Mouse (Mus musculus) macrophage (primary cell): ENCODE results near the gene Lrch1. TPM values are rescaled to one million over a fixed set of nuclear protein-coding genes. Genes with fewer than 3 reads are reported as not detected.

Experiments
- H3K27ac ChIP-seq: fragments of 350-480 bp; formaldehyde crosslinking; 2 replicates; pipeline ENCODE4 v1.9.0; 2021
- H3K36me3 ChIP-seq: fragments of 350-480 bp; formaldehyde crosslinking; 2 replicates; pipeline ENCODE4 v1.9.0; 2021; ENCODE audit errors: inconsistent target
- H3K4me3 ChIP-seq: fragments of 350-480 bp; formaldehyde crosslinking; 2 replicates; pipeline ENCODE4 v1.9.0; 2021; ENCODE audit errors: inconsistent target
- H3K79me2 ChIP-seq: fragments of 350-480 bp; formaldehyde crosslinking; 2 replicates; pipeline ENCODE4 v1.9.0; 2021; ENCODE audit errors: inconsistent target
- WGBS: methylation state at CpG from one replicate; pipeline ENCODE4 v1.1.7; 2026; ENCODE audit warnings: inconsistent platforms; ENCODE audit not compliant: missing documents; 5-methylcytosine and 5-hydroxymethylcytosine counted together
- polyA plus RNA-seq: library from polyadenylated mRNA; stranded (reverse); fragments of 250-400 nt; gene quantifications from 3 replicates; pipeline ENCODE4 v1.2.4, GENCODE M21; 2018; ENCODE audit warnings: inconsistent platforms

The Lrch1 gene
- polyA plus RNA-seq, 1 experiment from 2014 or later = 11.9 TPM

GRCm38 (mm10) chr14:74848224-74848623, 99.5 kb downstream of the Lrch1 start:
- WGBS = 78% methylated on average over 5 of the region's 5 CpGs
- Histone ChIP-seq H3K27ac (peak overlapping the region; percentile 43), H3K79me2 (peaks cover 79% of the 10 kb centered on the region), H3K36me3 (no peaks in the 10 kb centered on the region), H3K4me3 (no peak overlapping the region)

GRCm38 (mm10) chr14:74847311-74848133, 100.2 kb downstream of the Lrch1 start:
- peaks cover 75% of the 10 kb centered on the region for H3K79me2 ChIP-seq
- WGBS = 6% methylated on average over 14 of the region's 14 CpGs
- H3K36me3 ChIP-seq = no peaks in the 10 kb centered on the region
- H3K4me3 ChIP-seq = peak overlapping the region; percentile 19; the same call in 1 of the 2 replicates
- H3K27ac ChIP-seq = peak overlapping the region; percentile 43

- Histone ChIP-seq H3K79me2 (peaks cover 74% of the 10 kb centered on the region), H3K4me3 (no peak overlapping the region), H3K27ac (no peak overlapping the region), H3K36me3 (no peaks in the 10 kb centered on the region)
- WGBS = 69% methylated on average over 5 of the region's 5 CpGs
These were observed 101.0 kb downstream of the Lrch1 start for GRCm38 (mm10) chr14:74846668-74847067.

GRCm38 (mm10) chr14:74845661-74846274, 101.9 kb downstream of the Lrch1 start:
- WGBS = 97% methylated on average over 2 of the region's 2 CpGs
- H3K27ac ChIP-seq = no peak overlapping the region
- no peak overlapping the region for H3K4me3 ChIP-seq
- H3K36me3 ChIP-seq = no peaks in the 10 kb centered on the region
- peaks cover 76% of the 10 kb centered on the region for H3K79me2 ChIP-seq

DNA sequence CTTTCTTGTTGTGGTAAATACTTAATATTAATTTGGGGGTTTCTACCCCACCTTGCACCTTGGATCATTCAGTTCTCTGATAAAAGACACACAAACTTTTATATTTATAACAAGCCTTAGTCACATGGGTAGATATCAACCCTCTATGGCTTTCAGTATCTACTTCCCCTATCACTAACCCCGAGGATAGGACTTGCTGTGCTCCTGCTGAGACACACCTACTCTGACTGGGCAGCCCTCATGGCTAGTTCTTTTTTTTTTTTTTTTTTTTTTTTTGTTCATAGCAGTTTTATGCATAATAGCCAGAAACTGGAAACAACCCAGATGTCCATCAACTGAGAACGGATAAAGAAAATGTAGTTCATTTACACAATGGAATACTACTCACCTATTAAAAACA, 106.0 kb downstream of the Lrch1 start:
- WGBS = 17% methylated on average over 2 of the region's 2 CpGs
- Histone ChIP-seq H3K79me2 (peaks cover 82% of the 10 kb centered on the region), H3K27ac (0 out of 2 replicates have a peak overlapping the region, but pooled peaks have one; percentile 12), H3K36me3 (no peaks in the 10 kb centered on the region), H3K4me3 (no peak overlapping the region)

- 71% methylated on average over 3 of the region's 3 CpGs for WGBS
- Histone ChIP-seq H3K36me3 (no peaks in the 10 kb centered on the region), H3K27ac (0 out of 2 replicates have a peak overlapping the region, but pooled peaks have one; percentile 12), H3K79me2 (peaks cover 81% of the 10 kb centered on the region), H3K4me3 (no peak overlapping the region)
These were observed 106.4 kb downstream of the Lrch1 start for GRCm38 (mm10) chr14:74841297-74841696.

DNA sequence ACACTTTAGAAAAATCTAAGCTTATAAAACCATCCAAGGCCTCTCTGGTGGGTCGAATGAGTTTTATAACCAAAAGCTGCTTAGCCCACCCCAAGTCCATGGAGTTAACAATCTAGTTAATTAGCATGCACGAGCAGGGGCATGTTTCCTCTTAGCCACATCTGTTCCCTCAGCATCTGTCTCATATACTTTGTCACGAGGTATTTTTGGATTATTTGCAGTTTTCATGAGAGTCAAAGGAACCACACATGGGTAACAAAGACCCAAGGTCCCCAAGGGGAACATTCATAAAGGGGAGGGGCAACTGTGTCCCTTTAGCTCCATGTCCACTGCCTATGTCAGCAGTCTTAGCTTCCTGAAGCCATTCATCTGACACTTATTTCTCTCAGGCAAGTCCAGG, 106.9 kb downstream of the Lrch1 start:
- Histone ChIP-seq H3K4me3 (no peak overlapping the region), H3K36me3 (no peaks in the 10 kb centered on the region), H3K79me2 (peaks cover 77% of the 10 kb centered on the region), H3K27ac (no peak overlapping the region)
- WGBS = 90% methylated on average over 3 of the region's 3 CpGs

DNA sequence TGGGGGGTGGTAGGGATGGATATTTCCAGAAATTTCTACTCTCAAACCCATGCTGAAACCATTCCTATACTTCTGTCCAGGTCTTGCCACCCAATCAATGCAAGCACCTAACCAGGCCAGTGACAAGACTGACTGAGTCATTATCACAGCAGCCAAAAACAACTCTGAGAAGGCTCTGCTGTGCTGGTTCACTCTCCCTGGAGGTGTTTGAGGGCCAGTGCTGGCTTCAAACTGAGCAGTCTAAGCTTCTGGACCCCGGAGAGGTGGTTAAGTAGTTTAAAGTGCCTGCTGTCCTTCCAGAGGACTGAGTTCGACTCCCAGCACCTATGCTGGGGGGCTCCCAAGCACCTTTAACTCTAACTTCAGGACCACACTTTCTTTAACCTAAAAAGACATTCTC, 107.3 kb downstream of the Lrch1 start:
- Histone ChIP-seq H3K4me3 (no peak overlapping the region), H3K79me2 (peaks cover 72% of the 10 kb centered on the region; the same call in 1 of the 2 replicates), H3K27ac (no peak overlapping the region), H3K36me3 (no peaks in the 10 kb centered on the region)
- WGBS = 94% methylated on average over 2 of the region's 2 CpGs

- 96% methylated on average over 7 of the region's 7 CpGs for WGBS
- Histone ChIP-seq H3K79me2 (peaks cover 68% of the 10 kb centered on the region; the same call in 1 of the 2 replicates), H3K36me3 (peaks cover 5% of the 10 kb centered on the region; the same call in 1 of the 2 replicates), H3K4me3 (no peak overlapping the region), H3K27ac (no peak overlapping the region)
These were observed 108.9 kb downstream of the Lrch1 start for GRCm38 (mm10) chr14:74838816-74839215.

DNA sequence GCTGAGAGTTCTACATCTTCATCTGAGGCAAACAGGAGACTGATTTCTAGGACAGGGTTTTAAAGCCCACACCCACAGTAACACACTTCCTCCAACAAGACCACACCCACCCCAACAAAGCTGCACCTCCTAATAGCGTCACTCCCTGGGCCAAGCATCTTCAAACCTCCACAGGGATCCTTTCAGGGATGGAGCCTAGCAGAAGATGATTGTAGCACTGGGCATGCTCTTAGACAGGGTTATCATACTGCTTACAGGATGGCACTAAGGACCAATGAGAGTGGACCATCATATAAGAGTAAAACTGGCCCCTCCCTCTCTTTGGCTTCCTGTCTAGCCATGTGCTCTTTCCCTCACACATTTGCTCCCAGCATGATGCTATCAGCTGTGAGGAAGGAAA, 112.7 kb downstream of the Lrch1 start:
- H3K79me2 ChIP-seq = peaks cover 78% of the 10 kb centered on the region; the same call in 1 of the 2 replicates
- no peak overlapping the region for H3K27ac ChIP-seq
- 50% methylated on average over 1 of the region's 1 CpGs for WGBS

DNA sequence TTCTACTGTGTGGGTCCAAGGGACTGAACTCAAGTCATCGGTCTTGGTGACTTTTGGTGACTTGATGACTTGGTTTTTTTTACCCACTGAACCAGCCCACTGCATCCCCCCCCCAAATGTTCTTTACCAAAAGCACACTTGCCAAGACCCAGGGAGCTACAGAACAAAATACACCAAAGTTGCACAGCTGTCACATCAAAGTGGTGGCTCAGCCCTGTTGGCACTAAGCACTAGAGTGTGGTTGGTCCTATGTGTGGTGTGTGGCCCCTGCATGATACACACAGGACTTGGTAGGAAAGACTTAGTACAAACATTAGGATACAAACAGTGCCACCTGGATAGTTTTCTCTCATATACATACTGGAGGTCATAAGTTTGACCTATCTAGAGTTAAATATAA, 113.5 kb downstream of the Lrch1 start:
- Histone ChIP-seq H3K79me2 (peaks cover 78% of the 10 kb centered on the region; the same call in 1 of the 2 replicates), H3K36me3 (peaks cover 11% of the 10 kb centered on the region; the same call in 1 of the 2 replicates), H3K27ac (no peak overlapping the region), H3K4me3 (no peak overlapping the region)
- 100% methylated on average over 1 of the region's 1 CpGs for WGBS

More for the DNA sequence above, 112.7 kb downstream of the Lrch1 start:
- Histone ChIP-seq H3K4me3 (no peak overlapping the region), H3K36me3 (peaks cover 11% of the 10 kb centered on the region; the same call in 1 of the 2 replicates)

DNA sequence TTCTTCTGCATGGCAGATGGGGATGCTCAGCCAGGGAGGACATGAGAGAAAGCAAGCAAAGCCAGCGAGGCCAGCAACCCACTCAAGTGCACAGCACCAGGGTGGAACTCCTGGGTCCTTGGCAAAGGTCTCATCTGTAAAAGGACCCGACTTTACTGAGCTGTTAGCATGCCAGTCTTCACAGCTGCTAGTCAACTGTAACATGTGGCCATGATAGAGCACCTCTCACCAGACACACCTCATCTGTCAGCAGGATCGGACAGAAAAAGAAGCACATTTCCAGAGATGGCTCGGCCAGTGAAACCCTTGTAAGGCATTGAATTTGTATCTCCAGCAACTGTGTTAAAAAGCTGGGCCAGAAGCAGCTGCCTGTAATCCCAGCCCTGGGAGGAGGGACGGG, 116.0 kb downstream of the Lrch1 start:
- no peak overlapping the region for H3K27ac ChIP-seq
- H3K36me3 ChIP-seq = peaks cover 11% of the 10 kb centered on the region; the same call in 1 of the 2 replicates
- 92% methylated on average over 4 of the region's 5 CpGs for WGBS

GRCm38 (mm10) chr14:74831050-74831449, 116.6 kb downstream of the Lrch1 start:
- H3K27ac ChIP-seq = no peak overlapping the region
- H3K36me3 ChIP-seq = peaks cover 11% of the 10 kb centered on the region; the same call in 1 of the 2 replicates
- no peak overlapping the region for H3K4me3 ChIP-seq
- WGBS = 94% methylated on average over 5 of the region's 5 CpGs
- peaks cover 83% of the 10 kb centered on the region; the same call in 1 of the 2 replicates for H3K79me2 ChIP-seq

More for the DNA sequence above, 116.0 kb downstream of the Lrch1 start:
- Histone ChIP-seq H3K4me3 (no peak overlapping the region), H3K79me2 (peaks cover 84% of the 10 kb centered on the region; the same call in 1 of the 2 replicates)

GRCm38 (mm10) chr14:74830591-74830990, 117.1 kb downstream of the Lrch1 start:
- peaks cover 83% of the 10 kb centered on the region; the same call in 1 of the 2 replicates for H3K79me2 ChIP-seq
- 93% methylated on average over 2 of the region's 2 CpGs for WGBS

More at GRCm38 (mm10) chr14:74830591-74830990, 117.1 kb downstream of the Lrch1 start:
- Histone ChIP-seq H3K4me3 (no peak overlapping the region), H3K27ac (no peak overlapping the region), H3K36me3 (peaks cover 11% of the 10 kb centered on the region; the same call in 1 of the 2 replicates)
